Mouse (Mus musculus) heart, postnatal 36 days (tissue): ENCODE data around the gene Lcn6. TPM values are rescaled to one million over a fixed set of nuclear protein-coding genes. Genes with fewer than 3 reads are reported as not detected.

ENCODE experiments used
- DNase-seq, 2 experiments: peaks; one replicate each; pipeline ENCODE4 v3.0.0; 2021 to 2022
- intact Hi-C: fragments of 180-260 bp; cut with DNase I; formaldehyde crosslinking; loops from one replicate; pipeline ENCODE4 v1.15.1; 2025
- total RNA-seq, 2 experiments: library from RNA; stranded (reverse); gene quantifications; 2 replicates each; pipeline ENCODE4 v1.2.3; 2021

Lcn6 gene
- not detected for total RNA-seq

DNA sequence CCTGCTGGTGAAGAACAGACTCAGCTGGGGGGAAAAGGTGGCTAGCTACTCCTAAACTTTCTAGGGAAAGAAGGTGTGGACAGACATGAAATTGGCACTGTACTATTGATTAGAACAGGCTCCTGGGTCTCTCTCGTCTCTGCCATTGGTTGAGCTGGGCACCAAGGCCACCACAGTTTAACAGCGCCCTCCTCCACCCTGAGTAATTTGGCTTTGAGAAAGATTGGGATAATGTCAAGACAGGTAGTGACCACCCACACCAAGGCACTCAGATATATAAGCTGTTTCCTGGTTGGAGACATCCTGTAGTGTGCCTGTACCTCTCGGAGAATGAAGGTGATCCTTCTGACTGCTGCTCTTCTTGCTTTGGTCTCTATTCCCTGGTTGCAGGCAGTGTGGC is at the start of gene Lcn6:
Gene Lcn6, plus strand, starts transcription at position 301 of the 400 bp plus-strand sequence.
- DNase-seq: no peak
- intact Hi-C loops: no loop called here

GRCm38 (mm10) chr2:25627811-25628210 is 48.8 kb upstream of the Lcn6 start, which contains the start of gene Fcna:
Gene Fcna, minus strand, starts transcription at chr2:25628030.
- intact Hi-C loops: no loop called here
- DNase-seq: no peak

- DNase-seq: no peak
- intact Hi-C loops: no loop called here
Observed at GRCm38 (mm10) chr2:25628738-25629137, 47.8 kb upstream of the Lcn6 start.

- intact Hi-C loops: loop anchor here (5.0 kb wide), 1 partner anchor 49 kb away; the partner anchor contains the start of gene Lcn10
- no peak for DNase-seq
Observed at GRCm38 (mm10) chr2:25633616-25634015, 43.0 kb upstream of the Lcn6 start.

GRCm38 (mm10) chr2:25634046-25634445 is 42.5 kb upstream of the Lcn6 start:
- intact Hi-C loops: loop anchor here (5.0 kb wide), 1 partner anchor 48 kb away; the partner anchor contains the start of gene Lcn10
- no peak for DNase-seq

DNA sequence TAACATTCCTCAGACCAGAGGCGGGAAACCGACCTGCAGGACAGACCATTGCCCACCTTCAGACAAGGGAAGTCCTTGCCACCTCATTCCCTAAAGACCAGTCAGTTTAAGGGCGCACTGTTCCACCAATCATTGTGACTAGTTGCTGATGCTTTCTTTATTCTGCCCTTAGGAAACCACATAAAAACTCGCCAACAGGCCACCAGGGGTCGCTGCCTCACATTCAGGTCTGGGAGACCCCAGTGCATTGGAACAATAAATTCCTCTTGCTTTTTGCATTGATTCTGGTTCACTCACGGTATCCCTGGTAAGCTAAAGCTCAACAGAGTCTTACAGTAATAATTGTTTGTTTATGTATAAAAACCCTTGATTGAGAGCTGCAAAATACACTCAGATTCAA is 36.7 kb upstream of the Lcn6 start:
- peak; percentile 39 to 58 for DNase-seq
- intact Hi-C loops: no loop called here

- no peak for DNase-seq
- intact Hi-C loops: no loop called here
Observed at GRCm38 (mm10) chr2:25652902-25653301, 23.7 kb upstream of the Lcn6 start, which contains the start of gene Lcn8. Gene Lcn8, plus strand, starts transcription at chr2:25653120.

GRCm38 (mm10) chr2:25654502-25654901 is 22.1 kb upstream of the Lcn6 start:
- intact Hi-C loops: no loop called here
- DNase-seq: no peak

DNA sequence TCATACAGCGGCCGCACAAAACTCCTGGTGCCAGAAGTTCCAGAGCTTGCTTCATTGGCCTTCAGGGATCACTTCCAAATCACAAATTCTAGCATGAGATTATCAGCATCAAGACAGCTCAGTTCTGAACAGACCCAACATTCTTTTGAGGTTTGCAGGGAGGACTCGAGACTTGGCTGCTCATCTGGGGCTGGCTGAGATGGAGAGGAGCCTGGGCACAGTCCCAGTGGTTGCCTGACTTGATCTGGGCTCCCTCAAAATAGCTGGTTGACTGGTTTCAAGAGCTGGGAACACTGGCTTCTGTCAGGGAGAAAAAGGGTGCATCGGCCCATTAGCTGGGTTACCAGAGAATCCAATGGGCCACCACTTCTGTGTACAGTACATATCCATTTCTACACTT is 19.9 kb upstream of the Lcn6 start:
- peak; percentile 42 to 49 for DNase-seq
- intact Hi-C loops: no loop called here

DNA sequence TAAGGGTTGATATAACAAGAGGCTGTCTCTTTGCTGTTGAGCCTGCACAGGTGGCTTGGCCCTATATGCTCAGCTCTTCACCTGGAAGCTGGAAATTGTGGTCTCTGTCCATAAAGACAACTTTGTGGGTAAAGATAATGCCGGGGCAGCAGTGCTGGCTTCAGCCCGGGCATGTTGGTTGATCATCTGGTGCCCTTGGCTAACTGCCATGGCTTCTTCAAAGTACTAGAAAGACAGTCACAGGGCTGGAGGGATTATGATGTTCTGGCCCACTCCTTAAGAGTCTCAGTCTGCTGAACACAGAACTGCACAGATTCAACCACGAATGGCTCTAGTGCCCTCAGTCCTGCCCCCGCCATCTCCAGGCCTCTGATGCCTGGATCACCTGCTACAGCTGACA is 19.3 kb upstream of the Lcn6 start:
- peak in 1 of 2 experiments; percentile 13 for DNase-seq
- intact Hi-C loops: no loop called here

- intact Hi-C loops: no loop called here
- DNase-seq: no peak
Observed at GRCm38 (mm10) chr2:25657652-25658051, 18.9 kb upstream of the Lcn6 start, which contains the start of gene Lcn5. Gene Lcn5, plus strand, starts transcription at chr2:25657952.

DNA sequence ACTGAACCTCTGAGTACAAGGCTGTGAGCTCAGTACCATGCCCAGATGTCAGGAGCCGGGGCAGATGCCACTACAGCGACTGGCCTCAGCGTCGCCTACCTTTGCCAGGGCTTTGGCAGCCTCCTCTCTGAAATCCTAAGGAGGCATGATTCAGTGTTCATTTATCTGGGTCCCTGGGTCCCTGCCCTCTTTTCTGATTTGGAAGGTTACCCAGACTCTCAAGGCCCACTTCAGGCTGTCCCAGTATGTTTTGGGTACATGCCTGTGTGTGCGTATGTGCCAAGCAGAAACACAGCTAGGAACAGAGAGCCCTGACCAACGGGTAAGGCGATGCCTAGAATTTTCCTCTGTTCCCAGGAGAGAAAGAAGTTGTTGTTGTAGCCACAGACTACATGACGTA is 16.3 kb upstream of the Lcn6 start:
- intact Hi-C loops: no loop called here
- DNase-seq: peak in 1 of 2 experiments; percentile 14

GRCm38 (mm10) chr2:25661245-25661970 is 15.2 kb upstream of the Lcn6 start:
- intact Hi-C loops: no loop called here
- DNase-seq: no peak

DNA sequence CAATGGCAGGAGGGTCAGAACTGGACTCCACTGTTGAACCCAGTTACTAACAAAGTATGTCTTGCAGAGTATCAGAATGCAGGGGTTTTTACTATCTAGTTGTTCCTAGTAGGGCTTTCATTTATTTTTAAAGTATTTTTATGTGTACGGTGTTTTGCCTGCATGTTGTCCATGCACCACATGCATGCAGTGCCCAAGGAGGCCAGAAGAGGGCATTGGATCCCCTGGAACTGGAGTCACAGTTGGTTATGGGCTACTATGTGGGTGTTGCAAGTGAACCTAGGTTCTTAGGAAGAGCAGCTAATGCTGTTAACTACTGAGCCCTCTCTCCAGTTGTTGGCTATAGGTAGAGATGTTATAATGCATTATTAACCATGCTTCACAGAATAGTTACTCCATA is 13.1 kb upstream of the Lcn6 start:
- DNase-seq: peak; percentile 33 to 52
- intact Hi-C loops: no loop called here

DNA sequence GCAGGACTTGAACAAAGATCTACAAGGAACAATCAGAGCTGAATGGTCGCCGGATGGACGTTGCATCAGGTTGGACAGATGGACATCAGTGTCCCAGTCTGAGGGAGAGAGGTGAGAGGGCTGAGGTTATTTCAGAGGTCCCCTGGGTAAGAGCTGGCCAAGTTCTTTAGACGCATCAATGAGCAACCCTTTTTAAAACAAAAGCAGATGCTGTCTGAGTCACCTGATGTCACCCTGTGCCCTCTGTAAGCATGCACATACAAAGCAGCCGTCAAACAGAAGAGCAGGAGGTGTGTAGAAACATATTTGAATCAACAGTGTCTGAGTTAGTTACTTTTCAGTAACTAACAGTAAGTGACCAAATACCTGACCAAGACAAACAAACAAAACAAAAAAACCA is 12.5 kb upstream of the Lcn6 start:
- DNase-seq: no peak
- intact Hi-C loops: no loop called here

DNA sequence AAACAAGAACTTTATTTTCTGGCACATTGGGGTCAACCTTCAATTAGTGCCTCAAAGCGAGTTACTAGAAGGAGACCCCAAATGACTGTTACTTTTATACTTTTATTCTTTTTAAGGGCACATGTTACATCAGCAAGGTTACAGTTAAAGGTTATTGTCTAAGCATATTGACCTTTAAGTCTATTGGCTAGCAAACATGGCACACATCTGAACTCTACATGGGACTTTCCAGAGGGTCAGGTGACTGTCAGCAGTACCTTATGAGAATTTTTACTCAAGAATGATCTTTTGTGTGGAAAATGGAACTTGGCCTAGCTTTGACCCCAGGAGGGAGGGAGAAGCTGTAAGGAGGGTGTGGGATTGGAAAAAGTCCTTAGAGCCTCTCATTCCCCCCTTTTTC is 10.1 kb upstream of the Lcn6 start:
- no peak for DNase-seq
- intact Hi-C loops: no loop called here

DNA sequence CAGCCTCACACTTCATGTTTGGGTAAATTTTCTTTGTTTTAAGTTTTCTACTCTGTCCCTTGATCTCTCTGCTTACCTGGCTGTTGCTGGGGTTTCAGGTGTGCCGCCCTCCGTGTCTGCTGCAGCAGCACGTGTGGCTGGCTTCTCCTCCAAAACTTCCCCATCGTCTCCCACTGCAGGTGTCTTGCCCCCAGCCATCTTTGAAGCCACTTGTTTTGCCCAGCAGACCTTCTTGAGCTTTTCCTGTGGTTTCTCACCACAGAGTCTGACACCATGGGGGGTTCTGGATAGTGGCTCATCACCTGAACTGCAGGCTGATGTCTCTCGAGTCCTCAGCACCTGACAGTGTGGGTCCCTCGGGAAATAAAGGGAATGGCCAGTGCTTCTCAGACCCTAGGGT is 3.0 kb downstream of the Lcn6 start:
- intact Hi-C loops: no loop called here
- DNase-seq: no peak

DNA sequence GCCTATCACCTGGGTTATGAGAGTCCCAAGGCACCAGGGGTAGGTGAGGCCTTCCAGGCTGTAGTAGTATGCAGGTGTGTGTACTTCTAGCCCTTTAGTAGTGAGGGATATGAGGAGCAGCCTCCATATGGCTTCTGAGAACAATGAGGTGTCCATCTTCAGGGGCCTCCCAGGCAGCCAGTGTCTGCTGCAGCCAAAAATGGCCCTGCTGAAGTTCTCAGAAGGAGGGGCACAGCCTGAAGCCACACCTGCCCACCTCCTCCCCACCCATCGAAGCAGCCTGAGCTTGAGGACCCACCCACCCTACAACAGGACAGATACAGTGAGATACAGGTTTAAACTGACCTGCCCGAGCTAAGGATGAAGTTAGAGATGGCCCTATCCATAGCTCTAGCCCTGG is 5.8 kb downstream of the Lcn6 start, which contains the start of gene Lcn10:
Gene Lcn10, plus strand, starts transcription at position 301 of the 400 bp plus-strand sequence.
- DNase-seq: no peak
- intact Hi-C loops: loop anchor here (5.0 kb wide), 1 partner anchor 50 kb away; no protein-coding TSS in a partner anchor

GRCm38 (mm10) chr2:25686941-25687340 is 10.4 kb downstream of the Lcn6 start:
- intact Hi-C loops: no loop called here

GRCm38 (mm10) chr2:25694605-25695004 is 18.0 kb downstream of the Lcn6 start:
- peak; percentile 61 to 78 for DNase-seq
- intact Hi-C loops: no loop called here

More at GRCm38 (mm10) chr2:25686941-25687340, 10.4 kb downstream of the Lcn6 start:
- no peak for DNase-seq

DNA sequence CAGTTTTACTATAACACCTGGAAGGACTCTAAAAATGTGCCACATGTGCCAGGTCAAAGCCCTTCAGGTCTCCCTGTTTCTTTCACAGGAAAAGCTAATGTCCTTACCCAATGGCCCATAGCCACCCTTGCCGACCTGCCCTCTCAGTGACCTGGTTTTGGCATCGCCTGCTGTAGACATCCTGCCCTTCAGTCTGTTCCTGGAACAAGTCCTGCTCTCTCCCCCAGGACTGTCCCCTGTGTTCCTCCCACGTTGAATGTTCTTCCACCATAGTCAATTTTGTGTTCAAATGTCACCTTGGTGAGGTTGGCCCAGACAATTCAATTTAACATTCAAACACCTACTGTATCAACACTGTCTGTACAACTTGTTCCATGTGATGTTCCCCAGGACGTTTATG is 20.4 kb downstream of the Lcn6 start:
- intact Hi-C loops: no loop called here
- no peak for DNase-seq

DNA sequence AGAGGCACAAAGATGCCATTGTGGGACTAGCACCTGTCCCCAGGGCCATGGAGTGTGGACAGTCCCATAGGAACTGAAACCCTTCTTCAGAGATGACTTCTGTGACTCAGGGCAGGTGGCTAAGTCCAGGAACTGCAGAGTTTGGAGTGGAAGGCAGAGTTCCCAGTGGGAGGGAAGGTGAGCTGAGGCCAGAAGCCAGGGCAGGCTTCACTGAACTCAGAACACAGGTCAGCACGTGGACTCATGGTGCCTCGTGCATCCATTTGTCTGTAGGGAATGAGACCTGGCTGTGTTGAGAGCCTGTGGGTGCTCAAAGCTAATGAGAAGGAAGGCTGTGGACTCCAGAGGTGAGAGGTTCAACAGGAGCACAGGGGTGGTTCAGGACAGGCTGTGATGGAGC is 22.1 kb downstream of the Lcn6 start:
- intact Hi-C loops: loop anchor here (2.0 kb wide), 1 partner anchor 54 kb away; no protein-coding TSS in a partner anchor
- DNase-seq: no peak
